Mouse (Mus musculus): ENCODE data around the gene Ptprh. TPM values are rescaled to one million over a fixed set of nuclear protein-coding genes. Genes with fewer than 3 reads are reported as not detected.

Gene Ptprh
- polyA plus RNA-seq, 1 experiment = not detected

- TF ChIP-seq CTCF (IDR thresholded peaks at IDR 0.05; ENCODE audit: borderline replicate concordance, insufficient read depth, low read length) (no peak), POLR2A (IDR thresholded peaks at IDR 0.05; ENCODE audit: low read depth, low read length) (no peak)
- Histone ChIP-seq H3K4me3 (ENCODE audit: insufficient read depth, low read length) (no peak within 1 kb of the TSS), H3K4me1 (ENCODE audit: control insufficient read depth, insufficient read depth, low read length) (no peaks in the 10 kb centered on the region), H3K27ac (ENCODE audit: insufficient read depth, low read length) (no peak within 1 kb of the TSS)
These were observed 27.2 kb upstream of the Ptprh start, which contains the start of gene Tmem86b for GRCm38 (mm10) chr7:4631031-4631430. Gene Tmem86b, minus strand, starts transcription at chr7:4631422.

- H3K4me3 ChIP-seq (ENCODE audit: insufficient read depth, low read length) = no peak overlapping the region
- no peak overlapping the region for H3K27ac ChIP-seq (ENCODE audit: insufficient read depth, low read length)
- no peaks in the 10 kb centered on the region for H3K4me1 ChIP-seq (ENCODE audit: control insufficient read depth, insufficient read depth, low read length)
- TF ChIP-seq CTCF (IDR thresholded peaks at IDR 0.05; ENCODE audit: borderline replicate concordance, insufficient read depth, low read length) (no peak), POLR2A (IDR thresholded peaks at IDR 0.05; ENCODE audit: low read depth, low read length) (no peak)
These were observed 26.4 kb upstream of the Ptprh start for GRCm38 (mm10) chr7:4630198-4630597.

- H3K27ac ChIP-seq (ENCODE audit: insufficient read depth, low read length) = no peak overlapping the region
- no peak overlapping the region for H3K4me3 ChIP-seq (ENCODE audit: insufficient read depth, low read length)
- TF ChIP-seq CTCF (IDR thresholded peaks at IDR 0.05; ENCODE audit: borderline replicate concordance, insufficient read depth, low read length) = no peak
- TF ChIP-seq POLR2A (IDR thresholded peaks at IDR 0.05; ENCODE audit: low read depth, low read length) = no peak
- H3K4me1 ChIP-seq (ENCODE audit: control insufficient read depth, insufficient read depth, low read length) = no peaks in the 10 kb centered on the region
These were observed 25.7 kb upstream of the Ptprh start for GRCm38 (mm10) chr7:4629586-4629985.

- Histone ChIP-seq H3K27ac (ENCODE audit: insufficient read depth, low read length) (no peak overlapping the region), H3K4me3 (ENCODE audit: insufficient read depth, low read length) (no peak overlapping the region), H3K4me1 (ENCODE audit: control insufficient read depth, insufficient read depth, low read length) (no peaks in the 10 kb centered on the region)
- TF ChIP-seq CTCF (IDR thresholded peaks at IDR 0.05; ENCODE audit: borderline replicate concordance, insufficient read depth, low read length) (no peak), POLR2A (IDR thresholded peaks at IDR 0.05; ENCODE audit: low read depth, low read length) (no peak)
These were observed 22.1 kb upstream of the Ptprh start for GRCm38 (mm10) chr7:4625928-4626327.

- Histone ChIP-seq H3K4me3 (ENCODE audit: insufficient read depth, low read length) (no peak overlapping the region), H3K27ac (ENCODE audit: insufficient read depth, low read length) (no peak overlapping the region), H3K4me1 (ENCODE audit: control insufficient read depth, insufficient read depth, low read length) (no peaks in the 10 kb centered on the region)
- TF ChIP-seq POLR2A (IDR thresholded peaks at IDR 0.05; ENCODE audit: low read depth, low read length) = no peak
- no peak for TF ChIP-seq CTCF (IDR thresholded peaks at IDR 0.05; ENCODE audit: borderline replicate concordance, insufficient read depth, low read length)
These were observed 20.5 kb upstream of the Ptprh start for GRCm38 (mm10) chr7:4624343-4624742.

GRCm38 (mm10) chr7:4623544-4624189 lies 19.8 kb upstream of the Ptprh start:
- Histone ChIP-seq H3K27ac (ENCODE audit: insufficient read depth, low read length) (no peak overlapping the region), H3K4me3 (ENCODE audit: insufficient read depth, low read length) (no peak overlapping the region), H3K4me1 (ENCODE audit: control insufficient read depth, insufficient read depth, low read length) (no peaks in the 10 kb centered on the region)
- TF ChIP-seq POLR2A (IDR thresholded peaks at IDR 0.05; ENCODE audit: low read depth, low read length) = no peak
- no peak for TF ChIP-seq CTCF (IDR thresholded peaks at IDR 0.05; ENCODE audit: borderline replicate concordance, insufficient read depth, low read length)

- Histone ChIP-seq H3K4me1 (ENCODE audit: control insufficient read depth, insufficient read depth, low read length) (no peaks in the 10 kb centered on the region), H3K27ac (ENCODE audit: insufficient read depth, low read length) (no peak overlapping the region), H3K4me3 (ENCODE audit: insufficient read depth, low read length) (no peak overlapping the region)
- TF ChIP-seq CTCF (IDR thresholded peaks at IDR 0.05; ENCODE audit: borderline replicate concordance, insufficient read depth, low read length) (no peak), POLR2A (IDR thresholded peaks at IDR 0.05; ENCODE audit: low read depth, low read length) (no peak)
These were observed 16.1 kb upstream of the Ptprh start for GRCm38 (mm10) chr7:4619979-4620378.

GRCm38 (mm10) chr7:4613740-4614403 lies 10.0 kb upstream of the Ptprh start:
- no peak overlapping the region for H3K27ac ChIP-seq (ENCODE audit: insufficient read depth, low read length)
- no peak overlapping the region for H3K4me3 ChIP-seq (ENCODE audit: insufficient read depth, low read length)
- H3K4me1 ChIP-seq (ENCODE audit: control insufficient read depth, insufficient read depth, low read length) = no peaks in the 10 kb centered on the region
- TF ChIP-seq CTCF (IDR thresholded peaks at IDR 0.05; ENCODE audit: borderline replicate concordance, insufficient read depth, low read length) = no peak
- TF ChIP-seq POLR2A (IDR thresholded peaks at IDR 0.05; ENCODE audit: low read depth, low read length) = no peak

GRCm38 (mm10) chr7:4612956-4613355 lies 9.1 kb upstream of the Ptprh start:
- H3K4me1 ChIP-seq (ENCODE audit: control insufficient read depth, insufficient read depth, low read length) = no peaks in the 10 kb centered on the region
- TF ChIP-seq CTCF (IDR thresholded peaks at IDR 0.05; ENCODE audit: borderline replicate concordance, insufficient read depth, low read length) (no peak), POLR2A (IDR thresholded peaks at IDR 0.05; ENCODE audit: low read depth, low read length) (no peak)
- no peak overlapping the region for H3K4me3 ChIP-seq (ENCODE audit: insufficient read depth, low read length)
- H3K27ac ChIP-seq (ENCODE audit: insufficient read depth, low read length) = no peak overlapping the region

GRCm38 (mm10) chr7:4612386-4612785 lies 8.5 kb upstream of the Ptprh start:
- no peak for TF ChIP-seq CTCF (IDR thresholded peaks at IDR 0.05; ENCODE audit: borderline replicate concordance, insufficient read depth, low read length)
- TF ChIP-seq POLR2A (IDR thresholded peaks at IDR 0.05; ENCODE audit: low read depth, low read length) = no peak
- Histone ChIP-seq H3K4me1 (ENCODE audit: control insufficient read depth, insufficient read depth, low read length) (no peaks in the 10 kb centered on the region), H3K27ac (ENCODE audit: insufficient read depth, low read length) (no peak overlapping the region)

More at GRCm38 (mm10) chr7:4612386-4612785, 8.5 kb upstream of the Ptprh start:
- no peak overlapping the region for H3K4me3 ChIP-seq (ENCODE audit: insufficient read depth, low read length)
